Mouse (Mus musculus) thymus, adult 2 months (tissue): ENCODE measurements at regions not wholly inside any gene's neighbourhood (a gene's known extent, or its start where the extent isn't known, plus 50 kb on each side); places are given as distances from the start of the nearest gene placed in this dataset.

ENCODE experiments used
- CTCF ChIP-seq: fragments of 200-500 bp; IDR thresholded peaks from 2 replicates; pipeline ENCODE4 v1.5.1; 2012; ENCODE audit warnings: mild to moderate bottlenecking, control low read depth, low read length, moderate library complexity, borderline replicate concordance; ENCODE audit not compliant: control insufficient read depth, poor library complexity, insufficient read depth; ENCODE audit errors: extremely low read depth
- POLR2A ChIP-seq: fragments of 200-500 bp; IDR thresholded peaks from 2 replicates; pipeline ENCODE4 v1.6.1; 2012; ENCODE audit warnings: mild to moderate bottlenecking, low read length, control low read depth, moderate library complexity; ENCODE audit not compliant: control insufficient read depth, poor library complexity, insufficient read depth; ENCODE audit errors: extremely low read depth

GRCm38 (mm10) chr17:9279481-9279880, 142.4 kb upstream of the Gm17728 start:
- TF ChIP-seq POLR2A (no peak), CTCF (no peak)
